Mouse (Mus musculus): ENCODE data around the gene Hs3st5.
A peak's percentile ranks its signal among the peaks of the same experiment; 100 is the strongest.
"Not testable (repeated sequence)": the region's sequence is repeated elsewhere in the genome, so short reads cannot be mapped to it uniquely, and the experiment has no call there.

Hs3st5 gene

GRCm38 (mm10) chr10:36506727-36507555 lies at the start of gene Hs3st5:
Hs3st5 (plus strand) TSS chr10:36506814.
- peak; percentile 25 to 59 for DNase-seq (ENCODE audit: low spot score in 2 of 2)

GRCm38 (mm10) chr10:36468664-36469063 lies 38.0 kb upstream of the Hs3st5 start:
- DNase-seq (ENCODE audit: low spot score in 2 of 2): no peak

GRCm38 (mm10) chr10:36471135-36471534 lies 35.5 kb upstream of the Hs3st5 start:
- DNase-seq (ENCODE audit: low spot score in 2 of 2): no peak

GRCm38 (mm10) chr10:36474834-36475233 lies 31.8 kb upstream of the Hs3st5 start:
- no peak for DNase-seq (ENCODE audit: low spot score in 2 of 2)

GRCm38 (mm10) chr10:36477543-36477942 lies 29.1 kb upstream of the Hs3st5 start:
- DNase-seq (ENCODE audit: low spot score in 2 of 2): no peak

GRCm38 (mm10) chr10:36483362-36483761 lies 23.3 kb upstream of the Hs3st5 start:
- no peak for DNase-seq (ENCODE audit: low spot score in 2 of 2)

GRCm38 (mm10) chr10:36484011-36484410 lies 22.6 kb upstream of the Hs3st5 start:
- no peak for DNase-seq (ENCODE audit: low spot score in 2 of 2)

GRCm38 (mm10) chr10:36484728-36485300 lies 21.8 kb upstream of the Hs3st5 start:
- DNase-seq (ENCODE audit: low spot score in 2 of 2): no peak

- no peak for DNase-seq (ENCODE audit: low spot score in 2 of 2)
These were observed 13.0 kb upstream of the Hs3st5 start for GRCm38 (mm10) chr10:36493566-36493965.

- no peak for DNase-seq (ENCODE audit: low spot score in 2 of 2)
These were observed 6.9 kb upstream of the Hs3st5 start for GRCm38 (mm10) chr10:36499713-36500112.

GRCm38 (mm10) chr10:36506033-36506726 lies 434 bp upstream of the Hs3st5 start:
- no peak for DNase-seq (ENCODE audit: low spot score in 2 of 2)

GRCm38 (mm10) chr10:36507556-36507870 lies 899 bp downstream of the Hs3st5 start:
- no peak for DNase-seq (ENCODE audit: low spot score in 2 of 2)

- DNase-seq (ENCODE audit: low spot score in 2 of 2): no peak
These were observed 1.5 kb downstream of the Hs3st5 start for GRCm38 (mm10) chr10:36507991-36508546.

- no peak for DNase-seq (ENCODE audit: low spot score in 2 of 2)
These were observed 2.9 kb downstream of the Hs3st5 start for GRCm38 (mm10) chr10:36509477-36509876.

GRCm38 (mm10) chr10:36523881-36524280 lies 17.3 kb downstream of the Hs3st5 start:
- DNase-seq (ENCODE audit: low spot score in 2 of 2): no peak

GRCm38 (mm10) chr10:36533633-36534335 lies 27.2 kb downstream of the Hs3st5 start:
- no peak for DNase-seq (ENCODE audit: low spot score in 2 of 2)

GRCm38 (mm10) chr10:36546622-36547021 lies 40.0 kb downstream of the Hs3st5 start:
- no peak for DNase-seq (ENCODE audit: low spot score in 2 of 2)

GRCm38 (mm10) chr10:36547713-36548112 lies 41.1 kb downstream of the Hs3st5 start:
- not testable (repeated sequence) for DNase-seq (ENCODE audit: low spot score in 2 of 2)

- no peak for DNase-seq (ENCODE audit: low spot score in 2 of 2)
These were observed 47.4 kb downstream of the Hs3st5 start for GRCm38 (mm10) chr10:36554057-36554456.

GRCm38 (mm10) chr10:36554941-36555888 lies 48.6 kb downstream of the Hs3st5 start:
- DNase-seq (ENCODE audit: low spot score in 2 of 2): no peak

GRCm38 (mm10) chr10:36556128-36556527 lies 49.5 kb downstream of the Hs3st5 start:
- no peak for DNase-seq (ENCODE audit: low spot score in 2 of 2)
